4 mouse cellular contexts compared by ENCODE assay signal in genomic region chr14:120359608-120360007, GRCm38 (mm10).
A peak's percentile ranks its signal among the peaks of the same experiment; 100 is the strongest.
DNase-seq lines count a peak whose midpoint lies in the region; ATAC-seq and TF ChIP-seq lines count a peak whose summit lies in the region.
"Not testable (repeated sequence)": the region's sequence is repeated elsewhere in the genome, so short reads cannot be mapped to it uniquely, and the experiment has no call there.

No protein-coding gene starts in this region.

- TF ChIP-seq POLR2A in myocyte (IDR thresholded peaks at IDR 0.05; ENCODE audit: insufficient read length, low read depth) = peak; percentile 47

- not testable (repeated sequence) for H3K27me3 ChIP-seq in G1E (ENCODE audit: insufficient read depth, low read length); myocyte (ENCODE audit: control insufficient read depth, insufficient read depth, insufficient read length); splenic B cell, adult 2 months (ENCODE audit: control insufficient read depth, insufficient read depth, low read length, poor library complexity, severe bottlenecking)

- not testable (repeated sequence) for DNase-seq in G1E (ENCODE audit: low spot score)
- peak; percentile 69 for DNase-seq in splenic B cell, adult 2 months (ENCODE audit: low read depth, low spot score)

- H3K36me3 ChIP-seq in G1E (replicated peaks) = peaks cover 20% of the 10 kb centered on the region
- H3K36me3 ChIP-seq in myocyte (ENCODE audit: control insufficient read depth, insufficient read depth); splenic B cell, adult 2 months (ENCODE audit: control insufficient read depth, insufficient read depth, low read length, poor library complexity, severe bottlenecking): not testable (repeated sequence)

- H3K4me1 ChIP-seq in G1E (ENCODE audit: insufficient read depth, low read depth, low read length) = not testable (repeated sequence)

- H3K4me3 ChIP-seq in G1E (ENCODE audit: low read depth, low read length) = 0 out of 2 replicates have a peak overlapping the region, but pooled peaks have one; percentile 23
- not testable (repeated sequence) for H3K4me3 ChIP-seq in myocyte

- peaks cover 92% of the 10 kb centered on the region for H3K79me2 ChIP-seq in myocyte (ENCODE audit: control insufficient read depth, insufficient read depth)

- H3K4me2 ChIP-seq in myocyte (ENCODE audit: low read depth) = not testable (repeated sequence)

- H3ac ChIP-seq in myocyte (ENCODE audit: control insufficient read depth, insufficient read length) = not testable (repeated sequence)

- not testable (repeated sequence) for TF ChIP-seq CTCF in G1E (IDR thresholded peaks at IDR 0.05; ENCODE audit: low read depth, low read length)

- ATAC-seq in G1E (ENCODE audit: extremely low read depth, insufficient number of reproducible peaks, low FRiP score, poor library complexity, severe bottlenecking) = not testable (repeated sequence)
- ATAC-seq in megakaryocyte, adult 5-6 weeks (ENCODE audit: poor library complexity, severe bottlenecking) = peak; percentile 68

- H3K9me3 ChIP-seq in G1E (replicated peaks) = peaks cover 11% of the 10 kb centered on the region

TF ChIP-seq in myocyte, 11 proteins besides CTCF, POLR2A, EP300 and RAD21:
- peak; percentile 52 for TF ChIP-seq POLR2AphosphoS2 (IDR thresholded peaks at IDR 0.05; ENCODE audit: insufficient read length, low read depth)
